Mouse (Mus musculus) kidney, embryonic 15.5 days (tissue): ENCODE results near the gene Dyrk3. TPM values are rescaled to one million over a fixed set of nuclear protein-coding genes. Genes with fewer than 3 reads are reported as not detected.

Experiments
- ATAC-seq: fragments of 200-750 bp; cut with Nextera tagmentation; replicated peaks from 2 replicates; pipeline ENCODE4 v1.8.0; 2017; ENCODE audit warnings: moderate TSS enrichment; ENCODE audit not compliant: low FRiP score
- H3K27ac ChIP-seq: fragments of 300-500 bp; sonication (generic); 2 replicates; pipeline ENCODE4 v1.5.1; 2015; ENCODE audit warnings: mild to moderate bottlenecking, inconsistent platforms
- H3K27me3 ChIP-seq: fragments of 300-500 bp; sonication (generic); 2 replicates; pipeline ENCODE4 v1.6.1; 2015; ENCODE audit warnings: inconsistent platforms
- H3K36me3 ChIP-seq: fragments of 300-500 bp; sonication (generic); 2 replicates; pipeline ENCODE4 v1.6.1; 2015; ENCODE audit warnings: inconsistent platforms
- H3K4me1 ChIP-seq: fragments of 300-500 bp; sonication (generic); 2 replicates; pipeline ENCODE4 v1.6.1; 2015; ENCODE audit warnings: inconsistent platforms
- H3K4me2 ChIP-seq: fragments of 300-500 bp; sonication (generic); 2 replicates; pipeline ENCODE4 v1.6.1; 2015; ENCODE audit warnings: moderate library complexity, mild to moderate bottlenecking, inconsistent platforms
- H3K4me3 ChIP-seq: fragments of 300-500 bp; sonication (generic); replicated peaks from 2 replicates; pipeline ENCODE4 v1.5.1; 2015; ENCODE audit warnings: mild to moderate bottlenecking, inconsistent platforms
- H3K9ac ChIP-seq: fragments of 300-500 bp; sonication (generic); 2 replicates; pipeline ENCODE4 v1.6.1; 2015; ENCODE audit warnings: mild to moderate bottlenecking, inconsistent platforms
- H3K9me3 ChIP-seq: fragments of 300-500 bp; sonication (generic); replicated peaks from 2 replicates; pipeline ENCODE4 v1.6.1; 2016; ENCODE audit warnings: inconsistent platforms
- WGBS: fragments of 180-500 bp; shearing (Covaris S2); methylation state at CpG from one replicate; pipeline ENCODE4 v1.1.7; 2015; ENCODE audit warnings: mixed read lengths; 5-methylcytosine and 5-hydroxymethylcytosine counted together
- polyA plus RNA-seq: library from polyadenylated mRNA; unstranded; fragments of >200 nt; fragmentation: Nextera tagmentation; extraction: Ambion mirVana; gene quantifications from 2 replicates; pipeline ENCODE4 v1.2.1, GENCODE M21; 2015

The Dyrk3 gene
- polyA plus RNA-seq, 1 experiment from 2014 or later: 5.2 TPM

- Histone ChIP-seq H3K4me1 (peaks cover 10% of the 10 kb centered on the region; the same call in 1 of the 2 replicates), H3K9me3 (no peaks in the 10 kb centered on the region), H3K27me3 (no peaks in the 10 kb centered on the region), H3K36me3 (peaks cover 17% of the 10 kb centered on the region), H3K4me3 (no peak overlapping the region), H3K9ac (no peak overlapping the region), H3K27ac (no peak overlapping the region), H3K4me2 (no peak overlapping the region)
- 60% methylated on average over 10 of the region's 10 CpGs for WGBS
- ATAC-seq: no peak
Measured at GRCm38 (mm10) chr1:131123522-131124265, 14.4 kb downstream of the Dyrk3 start.

DNA sequence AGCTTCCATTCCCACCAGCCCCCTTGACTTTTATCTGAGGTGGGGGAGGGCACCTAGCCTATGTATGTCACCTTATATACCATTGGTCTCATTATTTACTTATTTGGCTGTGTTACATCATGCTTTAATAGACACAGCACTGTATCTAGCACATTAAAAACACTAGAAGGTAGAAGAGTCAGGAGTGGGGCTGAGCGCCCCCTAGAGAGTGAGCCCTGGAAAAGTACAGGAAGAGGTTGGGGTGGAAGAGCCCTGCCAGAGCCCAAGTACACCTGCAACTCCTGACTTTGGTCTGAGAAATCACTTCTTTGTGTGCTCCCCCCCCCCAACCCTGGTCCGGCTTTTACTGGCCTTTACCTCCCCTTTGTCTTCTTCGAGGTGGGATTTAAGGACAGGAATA, 16.2 kb downstream of the Dyrk3 start:
- H3K4me3 ChIP-seq: no peak overlapping the region
- WGBS: 44% methylated on average over 3 of the region's 3 CpGs
- H3K4me2 ChIP-seq: no peak overlapping the region
- no peak for ATAC-seq
- H3K4me1 ChIP-seq: peaks cover 15% of the 10 kb centered on the region; the same call in 1 of the 2 replicates
- H3K36me3 ChIP-seq: 0 out of 2 replicates have a peak, but pooled peaks cover 2% of the 10 kb centered on the region
- H3K27ac ChIP-seq: no peak overlapping the region
- no peaks in the 10 kb centered on the region for H3K9me3 ChIP-seq
- no peaks in the 10 kb centered on the region for H3K27me3 ChIP-seq
- H3K9ac ChIP-seq: no peak overlapping the region

DNA sequence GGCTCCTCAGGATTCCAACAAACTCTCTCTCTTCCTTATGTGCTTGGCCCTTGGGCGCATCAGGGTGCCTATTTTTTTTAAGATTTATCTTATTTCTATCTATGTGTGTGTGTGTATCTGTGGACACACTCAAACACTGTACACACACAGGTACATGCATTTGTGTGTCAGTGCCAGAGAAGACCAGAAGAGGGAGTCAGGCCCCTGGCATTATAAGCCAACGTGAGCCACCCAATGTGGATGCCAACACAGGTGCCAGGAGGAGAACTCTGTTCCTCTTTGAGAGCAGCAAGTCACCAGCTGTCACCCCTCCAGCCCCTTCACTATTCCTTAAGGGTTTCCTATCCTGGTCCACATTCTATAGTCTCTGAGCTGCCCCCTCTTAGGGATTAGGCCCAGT, 19.1 kb downstream of the Dyrk3 start:
- no peak overlapping the region for H3K9ac ChIP-seq
- H3K27me3 ChIP-seq: peaks cover 5% of the 10 kb centered on the region; the same call in 1 of the 2 replicates
- H3K4me1 ChIP-seq: peaks cover 15% of the 10 kb centered on the region; the same call in 1 of the 2 replicates
- H3K4me3 ChIP-seq: no peak overlapping the region
- no peak overlapping the region for H3K4me2 ChIP-seq
- ATAC-seq: no peak
- no peak overlapping the region for H3K27ac ChIP-seq
- 65% methylated on average over 2 of the region's 2 CpGs for WGBS
- no peaks in the 10 kb centered on the region for H3K36me3 ChIP-seq
- H3K9me3 ChIP-seq: no peaks in the 10 kb centered on the region

DNA sequence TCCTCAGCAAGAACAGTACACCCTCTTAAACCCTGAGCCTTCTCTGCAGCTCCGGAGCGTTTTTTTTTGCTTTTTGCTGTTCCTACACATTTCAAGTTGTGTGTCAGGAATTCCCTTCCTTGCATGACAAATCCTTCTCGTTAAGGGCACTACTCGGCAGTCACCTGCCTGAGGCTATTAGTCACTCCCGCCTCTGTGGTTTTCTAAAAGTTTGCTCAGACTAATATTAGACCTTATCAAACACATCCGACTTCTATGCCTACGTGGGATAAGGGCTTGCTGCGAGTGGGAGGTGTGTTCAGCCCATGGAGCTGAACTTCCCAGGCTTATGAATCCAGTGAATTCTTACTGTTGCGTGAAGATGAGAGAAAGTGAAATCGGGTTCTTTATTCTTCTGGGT, 19.6 kb downstream of the Dyrk3 start:
- no peak overlapping the region for H3K9ac ChIP-seq
- no peak overlapping the region for H3K27ac ChIP-seq
- peaks cover 15% of the 10 kb centered on the region; the same call in 1 of the 2 replicates for H3K4me1 ChIP-seq
- H3K4me3 ChIP-seq: no peak overlapping the region
- H3K4me2 ChIP-seq: no peak overlapping the region
- H3K36me3 ChIP-seq: no peaks in the 10 kb centered on the region
- ATAC-seq: no peak
- H3K27me3 ChIP-seq: peaks cover 5% of the 10 kb centered on the region; the same call in 1 of the 2 replicates
- no peaks in the 10 kb centered on the region for H3K9me3 ChIP-seq
- 48% methylated on average over 10 of the region's 10 CpGs for WGBS

GRCm38 (mm10) chr1:131116430-131117011, 21.6 kb downstream of the Dyrk3 start:
- Histone ChIP-seq H3K4me2 (no peak overlapping the region), H3K27me3 (peaks cover 5% of the 10 kb centered on the region; the same call in 1 of the 2 replicates), H3K9me3 (no peaks in the 10 kb centered on the region), H3K4me1 (peaks cover 19% of the 10 kb centered on the region), H3K36me3 (no peaks in the 10 kb centered on the region), H3K9ac (no peak overlapping the region), H3K4me3 (no peak overlapping the region), H3K27ac (no peak overlapping the region)
- no peak for ATAC-seq
- WGBS: 62% methylated on average over 13 of the region's 13 CpGs

DNA sequence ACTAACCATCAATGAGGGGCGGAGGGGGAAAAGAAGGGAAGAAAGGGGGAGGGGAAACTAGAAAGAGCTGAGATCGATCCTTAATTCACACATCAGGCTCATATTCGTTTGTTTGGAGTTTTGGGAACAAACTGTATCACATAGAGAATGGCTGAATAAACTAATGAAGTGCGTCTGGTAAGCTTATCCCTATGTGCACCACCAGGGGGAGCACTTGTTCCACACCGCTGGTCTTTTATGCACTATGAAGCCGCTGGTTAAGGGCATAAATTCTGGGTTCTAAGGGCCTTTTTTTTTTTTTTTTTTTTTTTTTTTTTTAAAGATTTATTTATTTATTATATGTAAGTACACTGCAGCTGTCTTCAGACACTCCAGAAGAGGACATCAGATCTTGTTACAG, 22.2 kb downstream of the Dyrk3 start:
- no peak for ATAC-seq
- WGBS: 19% methylated on average over 6 of the region's 6 CpGs
- no peak overlapping the region for H3K9ac ChIP-seq
- H3K9me3 ChIP-seq: no peaks in the 10 kb centered on the region
- H3K4me3 ChIP-seq: no peak overlapping the region
- H3K4me1 ChIP-seq: peaks cover 18% of the 10 kb centered on the region
- H3K36me3 ChIP-seq: no peaks in the 10 kb centered on the region
- H3K27me3 ChIP-seq: peaks cover 5% of the 10 kb centered on the region; the same call in 1 of the 2 replicates
- no peak overlapping the region for H3K27ac ChIP-seq
- H3K4me2 ChIP-seq: no peak overlapping the region

DNA sequence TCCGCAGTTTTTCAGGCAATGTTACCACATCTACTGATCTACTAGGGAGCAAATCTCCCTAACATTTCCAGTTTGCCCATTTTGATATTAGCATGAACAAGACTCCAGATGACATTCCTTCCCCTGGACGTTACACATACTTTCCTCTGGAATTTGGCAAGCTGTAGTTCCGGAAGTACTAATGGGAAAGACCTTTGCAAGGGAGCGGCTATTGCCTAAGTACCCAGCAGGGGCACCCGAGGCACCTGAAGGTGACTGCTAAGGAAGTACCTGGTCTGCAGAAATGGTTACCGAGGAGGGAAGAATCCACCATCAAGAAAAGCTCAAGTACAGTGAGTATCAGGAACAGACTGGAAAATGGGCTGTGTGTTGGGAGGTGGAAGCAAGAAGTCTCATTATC, 25.6 kb downstream of the Dyrk3 start:
- H3K36me3 ChIP-seq: no peaks in the 10 kb centered on the region
- H3K27ac ChIP-seq: no peak overlapping the region
- ATAC-seq: no peak
- no peak overlapping the region for H3K4me2 ChIP-seq
- H3K9me3 ChIP-seq: no peaks in the 10 kb centered on the region
- H3K4me1 ChIP-seq: peaks cover 13% of the 10 kb centered on the region
- no peak overlapping the region for H3K9ac ChIP-seq
- H3K27me3 ChIP-seq: peaks cover 5% of the 10 kb centered on the region; the same call in 1 of the 2 replicates
- H3K4me3 ChIP-seq: no peak overlapping the region
- 41% methylated on average over 6 of the region's 6 CpGs for WGBS

DNA sequence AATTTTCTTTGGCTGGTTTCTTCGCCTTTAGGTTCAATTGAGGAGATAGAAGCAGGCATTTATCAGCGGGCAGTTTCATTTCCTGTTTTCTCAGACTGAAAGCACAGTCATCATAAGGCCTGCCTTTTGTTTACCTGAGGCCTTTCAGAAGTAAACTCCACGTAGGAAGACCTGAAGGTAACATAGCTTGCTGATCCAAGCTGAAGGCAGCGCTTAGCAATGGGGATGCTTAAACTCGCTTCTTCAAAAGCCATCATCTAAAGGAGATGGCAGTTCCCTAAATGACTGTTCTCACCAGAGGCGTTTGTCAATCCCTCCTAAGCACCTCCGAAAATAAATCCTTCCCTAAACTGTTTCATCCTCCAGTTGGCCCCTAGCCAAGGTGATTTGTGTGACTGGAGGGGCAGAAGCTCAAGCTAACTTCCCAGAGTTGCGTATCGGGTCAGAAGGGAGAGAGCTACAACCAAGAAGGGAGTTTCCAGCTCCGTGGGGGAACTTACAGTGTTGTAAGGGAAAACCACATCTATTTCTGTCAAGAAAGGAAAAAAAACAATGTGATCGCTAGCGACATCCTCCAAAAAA, 27.5 kb downstream of the Dyrk3 start:
- ATAC-seq: no peak
- Histone ChIP-seq H3K4me1 (peaks cover 17% of the 10 kb centered on the region), H3K27me3 (peaks cover 4% of the 10 kb centered on the region; the same call in 1 of the 2 replicates), H3K36me3 (no peaks in the 10 kb centered on the region), H3K4me3 (no peak overlapping the region), H3K9ac (no peak overlapping the region), H3K27ac (no peak overlapping the region), H3K9me3 (no peaks in the 10 kb centered on the region), H3K4me2 (no peak overlapping the region)
- WGBS: 43% methylated on average over 12 of the region's 12 CpGs

- H3K36me3 ChIP-seq: no peaks in the 10 kb centered on the region
- no peaks in the 10 kb centered on the region for H3K9me3 ChIP-seq
- H3K4me1 ChIP-seq: peaks cover 17% of the 10 kb centered on the region
- no peaks in the 10 kb centered on the region for H3K27me3 ChIP-seq
- H3K27ac ChIP-seq: peak overlapping the region; percentile 86
- ATAC-seq: peak; percentile 90
- no peak overlapping the region for H3K9ac ChIP-seq
- WGBS: 31% methylated on average over 10 of the region's 10 CpGs
- H3K4me2 ChIP-seq: peak overlapping the region; percentile 20; the same call in 1 of the 2 replicates
- H3K4me3 ChIP-seq: no peak overlapping the region
Measured at GRCm38 (mm10) chr1:131107575-131108308, 30.4 kb downstream of the Dyrk3 start.

DNA sequence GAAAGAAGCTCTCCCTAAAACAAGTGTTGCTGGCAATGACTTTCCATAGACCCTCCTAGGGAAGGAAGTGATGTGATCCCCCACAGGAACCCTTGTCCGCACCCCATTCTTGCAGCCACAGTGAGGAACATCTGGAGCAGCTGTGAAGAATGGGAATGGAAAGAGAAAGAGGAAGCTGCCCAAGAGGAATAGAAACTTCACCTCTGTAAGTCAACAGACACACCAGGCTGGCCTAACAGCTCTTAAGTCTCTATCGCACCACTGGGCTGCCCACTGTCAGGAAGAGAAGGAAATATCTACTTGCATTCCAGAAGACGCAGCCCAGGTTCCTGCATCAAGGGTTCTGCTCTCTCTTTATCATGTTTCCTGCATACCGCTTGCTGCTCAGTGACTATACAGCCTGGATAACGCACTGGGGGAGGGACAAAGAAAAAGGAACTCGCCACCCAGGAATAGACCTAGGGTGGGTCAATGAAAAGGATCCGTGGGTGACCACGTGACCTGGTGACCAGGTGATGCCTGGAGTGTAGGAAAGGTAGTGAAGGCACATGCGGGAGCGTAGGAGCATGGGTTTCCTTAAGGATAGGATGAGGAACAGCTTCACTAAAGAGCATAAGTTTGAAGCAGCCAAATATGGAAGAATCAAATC, 34.2 kb downstream of the Dyrk3 start:
- H3K4me3 ChIP-seq: no peak overlapping the region
- no peak overlapping the region for H3K4me2 ChIP-seq
- H3K4me1 ChIP-seq: peaks cover 13% of the 10 kb centered on the region
- no peaks in the 10 kb centered on the region for H3K36me3 ChIP-seq
- H3K9me3 ChIP-seq: no peaks in the 10 kb centered on the region
- 76% methylated on average over 10 of the region's 10 CpGs for WGBS
- H3K27ac ChIP-seq: no peak overlapping the region
- no peaks in the 10 kb centered on the region for H3K27me3 ChIP-seq
- ATAC-seq: no peak
- no peak overlapping the region for H3K9ac ChIP-seq

GRCm38 (mm10) chr1:131100808-131101207, 37.3 kb downstream of the Dyrk3 start:
- no peak for ATAC-seq
- Histone ChIP-seq H3K9ac (no peak overlapping the region), H3K27ac (no peak overlapping the region), H3K4me1 (peaks cover 15% of the 10 kb centered on the region), H3K36me3 (no peaks in the 10 kb centered on the region), H3K4me2 (no peak overlapping the region), H3K27me3 (no peaks in the 10 kb centered on the region), H3K9me3 (no peaks in the 10 kb centered on the region), H3K4me3 (no peak overlapping the region)
- 90% methylated on average over 1 of the region's 1 CpGs for WGBS
